Mouse (Mus musculus) myocyte (in vitro differentiated cells): ENCODE measurements around the gene Shank2. TPM values are rescaled to one million over a fixed set of nuclear protein-coding genes. Genes with fewer than 3 reads are reported as not detected.

Experiments used
- H3K27me3 ChIP-seq: one replicate; pipeline ENCODE4 v1.6.1; 2011; ENCODE audit not compliant: control insufficient read depth, insufficient read depth, insufficient read length
- H3K36me3 ChIP-seq: one replicate; pipeline ENCODE4 v1.6.1; 2011; ENCODE audit not compliant: control insufficient read depth, insufficient read depth
- H3K4me2 ChIP-seq: one replicate; pipeline ENCODE4 v1.6.1; 2011; ENCODE audit warnings: low read depth, control low read depth
- H3K4me3 ChIP-seq: one replicate; pipeline ENCODE4 v1.5.1; 2011; ENCODE audit warnings: mild to moderate bottlenecking, control low read depth, moderate library complexity
- H3K79me2 ChIP-seq: one replicate; pipeline ENCODE4 v1.6.1; 2011; ENCODE audit not compliant: control insufficient read depth, insufficient read depth
- H3ac ChIP-seq: one replicate; pipeline ENCODE4 v1.6.1; 2011; ENCODE audit not compliant: control insufficient read depth, insufficient read length
- CEBPB ChIP-seq: IDR thresholded peaks from 2 replicates; pipeline ENCODE4 v1.6.1; 2011; ENCODE audit warnings: mild to moderate bottlenecking, moderate library complexity; ENCODE audit not compliant: poor library complexity, insufficient read depth, severe bottlenecking
- E2F4 ChIP-seq: IDR thresholded peaks from one replicate; pipeline ENCODE4 v1.6.1; 2011; ENCODE audit warnings: mild to moderate bottlenecking, control low read depth, moderate library complexity; ENCODE audit not compliant: insufficient read depth
- MAX ChIP-seq: IDR thresholded peaks from one replicate; pipeline ENCODE4 v1.6.1; 2011; ENCODE audit warnings: low read depth, mild to moderate bottlenecking, control low read depth
- MYOD1 ChIP-seq, 3 experiments: IDR thresholded peaks; one replicate each; pipeline ENCODE4 v1.6.1; 2011; ENCODE audit warnings: control low read depth in 2 of 3, low read depth in 2 of 3, mild to moderate bottlenecking in 2 of 3, moderate library complexity in 1 of 3; ENCODE audit not compliant: insufficient read length in 2 of 3, control insufficient read depth in 1 of 3
- MYOG ChIP-seq, 3 experiments: IDR thresholded peaks; one replicate each; pipeline ENCODE4 v1.6.1; 2011; ENCODE audit warnings: control low read depth in 2 of 3, low read depth in 2 of 3, mild to moderate bottlenecking in 2 of 3; ENCODE audit not compliant: insufficient read length in 2 of 3, control insufficient read depth in 1 of 3, insufficient read depth in 1 of 3
- POLR2A ChIP-seq: IDR thresholded peaks from one replicate; pipeline ENCODE4 v1.6.1; 2011; ENCODE audit warnings: low read depth, mild to moderate bottlenecking, control low read depth, moderate library complexity; ENCODE audit not compliant: insufficient read length
- POLR2AphosphoS2 ChIP-seq: IDR thresholded peaks from one replicate; pipeline ENCODE4 v1.6.1; 2011; ENCODE audit warnings: low read depth, control low read depth; ENCODE audit not compliant: insufficient read length
- REST ChIP-seq: IDR thresholded peaks from one replicate; pipeline ENCODE4 v1.6.1; 2011; ENCODE audit warnings: mild to moderate bottlenecking, control low read depth, moderate library complexity; ENCODE audit not compliant: insufficient read depth, insufficient read length
- SRF ChIP-seq: IDR thresholded peaks from one replicate; pipeline ENCODE4 v1.6.1; 2011; ENCODE audit warnings: low read depth; ENCODE audit not compliant: control insufficient read depth, insufficient read length
- TCF12 ChIP-seq: IDR thresholded peaks from one replicate; pipeline ENCODE4 v1.6.1; 2011; ENCODE audit warnings: mild to moderate bottlenecking, control low read depth; ENCODE audit not compliant: poor library complexity, insufficient read depth, severe bottlenecking
- TCF3 ChIP-seq: IDR thresholded peaks from one replicate; pipeline ENCODE4 v1.6.1; 2011; ENCODE audit warnings: low read depth, control low read depth; ENCODE audit not compliant: insufficient read length
- USF1 ChIP-seq: IDR thresholded peaks from one replicate; pipeline ENCODE4 v1.6.1; 2011; ENCODE audit warnings: low read depth, mild to moderate bottlenecking, control low read depth, moderate library complexity
- polyA plus RNA-seq: library from polyadenylated mRNA; unstranded; fragments of >200 nt; fragmentation: generic; extraction: Trizol; gene quantifications from one replicate; pipeline ENCODE4 v1.2.1, GENCODE M21; 2012; ENCODE audit warnings: missing spikeins

The Shank2 gene
- polyA plus RNA-seq, 1 experiment, result 0.07 TPM

DNA sequence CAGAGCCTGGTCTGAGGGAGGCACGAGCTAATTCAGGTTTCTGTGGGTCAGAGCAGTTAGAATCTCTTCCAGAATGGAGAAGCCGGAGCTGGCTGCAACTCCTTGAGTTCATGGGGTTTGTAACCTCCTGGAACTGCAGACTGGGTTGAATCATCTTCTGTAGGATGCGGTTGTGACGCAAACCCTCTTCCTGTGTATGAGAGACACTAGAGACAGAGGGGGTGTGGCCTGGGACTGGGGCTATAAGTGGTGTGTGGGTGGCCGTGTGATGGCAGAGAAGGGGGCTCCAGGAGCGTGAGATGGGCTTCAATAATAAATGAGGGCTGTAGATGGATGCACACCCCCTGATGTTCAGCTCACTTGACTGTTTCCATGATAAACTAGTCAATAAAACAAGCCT is 286.3 kb downstream of the Shank2 start:
- no peak overlapping the region for H3K4me3 ChIP-seq
- no peak for TF ChIP-seq MYOD1 (IDR thresholded peaks at IDR 0.05; ENCODE audit: control insufficient read depth in 1 of 3, insufficient read length in 2 of 3, low read depth in 2 of 3)
- no peaks in the 10 kb centered on the region for H3K36me3 ChIP-seq
- H3K27me3 ChIP-seq, result peaks cover 20% of the 10 kb centered on the region
- no peak overlapping the region for H3K4me2 ChIP-seq
- no peak overlapping the region for H3ac ChIP-seq
- no peaks in the 10 kb centered on the region for H3K79me2 ChIP-seq

DNA sequence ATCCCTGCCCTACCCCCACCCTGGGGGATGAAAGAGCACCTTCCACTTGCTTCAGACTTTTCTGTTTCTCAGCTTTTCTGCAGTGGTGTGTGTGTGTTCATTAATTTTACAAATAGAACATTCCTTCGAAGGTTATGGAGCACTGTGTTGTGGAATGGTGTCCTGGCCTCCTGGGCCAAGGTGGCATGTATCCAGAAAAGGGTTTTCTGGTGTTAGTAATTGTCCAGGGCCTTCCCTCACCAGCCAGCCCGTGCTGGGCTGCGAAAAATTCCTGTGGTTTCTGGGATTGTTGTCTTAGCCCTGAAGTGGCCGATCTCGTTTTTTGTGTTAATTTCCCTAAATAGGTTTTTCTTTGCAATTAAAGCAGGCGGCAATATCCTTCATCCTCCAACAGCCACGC is 289.8 kb downstream of the Shank2 start:
- no peaks in the 10 kb centered on the region for H3K79me2 ChIP-seq
- TF ChIP-seq USF1 (no peak), MAX (no peak), TCF12 (no peak), E2F4 (no peak), REST (no peak), MYOD1 (IDR thresholded peaks at IDR 0.05; ENCODE audit: control insufficient read depth in 1 of 3, insufficient read length in 2 of 3, low read depth in 2 of 3) (no peak), SRF (no peak), TCF3 (no peak)
- no peak overlapping the region for H3ac ChIP-seq
- H3K36me3 ChIP-seq, result no peaks in the 10 kb centered on the region
- no peak overlapping the region for H3K4me3 ChIP-seq
- no peak overlapping the region for H3K4me2 ChIP-seq
- H3K27me3 ChIP-seq, result no peaks in the 10 kb centered on the region

DNA sequence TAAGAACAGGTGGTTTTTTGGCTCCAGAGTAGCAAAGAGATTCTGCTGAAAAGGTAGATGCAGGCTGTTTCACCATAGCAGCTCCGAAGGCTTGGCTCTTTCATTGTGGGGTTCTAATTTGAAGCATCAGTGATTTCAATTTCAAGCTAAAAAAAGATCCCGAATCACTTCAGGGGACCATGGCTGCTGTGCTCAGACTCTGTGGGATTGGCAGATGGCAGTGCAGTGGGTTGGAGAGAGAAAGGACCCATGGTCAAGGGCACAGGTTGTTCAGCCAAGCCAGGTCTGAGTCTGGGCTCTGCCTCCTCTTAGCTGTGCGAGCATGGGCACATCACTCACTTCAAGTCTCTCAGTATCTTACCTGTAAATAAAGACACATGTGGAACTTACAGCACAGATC is 291.9 kb downstream of the Shank2 start:
- no peak overlapping the region for H3K4me3 ChIP-seq
- H3K4me2 ChIP-seq, result no peak overlapping the region
- no peaks in the 10 kb centered on the region for H3K79me2 ChIP-seq
- no peak for TF ChIP-seq E2F4
- TF ChIP-seq POLR2A, result no peak
- no peak for TF ChIP-seq MAX
- TF ChIP-seq MYOD1 (IDR thresholded peaks at IDR 0.05; ENCODE audit: control insufficient read depth in 1 of 3, insufficient read length in 2 of 3, low read depth in 2 of 3), result no peak
- no peak for TF ChIP-seq CEBPB
- no peak for TF ChIP-seq MYOG (IDR thresholded peaks at IDR 0.05; ENCODE audit: control insufficient read depth in 1 of 3, insufficient read depth in 1 of 3, insufficient read length in 2 of 3, low read depth in 2 of 3)
- TF ChIP-seq SRF, result no peak
- TF ChIP-seq REST, result no peak
- TF ChIP-seq POLR2AphosphoS2, result no peak
- no peak for TF ChIP-seq TCF12
- H3K27me3 ChIP-seq, result no peaks in the 10 kb centered on the region
- H3K36me3 ChIP-seq, result no peaks in the 10 kb centered on the region
- no peak overlapping the region for H3ac ChIP-seq

DNA sequence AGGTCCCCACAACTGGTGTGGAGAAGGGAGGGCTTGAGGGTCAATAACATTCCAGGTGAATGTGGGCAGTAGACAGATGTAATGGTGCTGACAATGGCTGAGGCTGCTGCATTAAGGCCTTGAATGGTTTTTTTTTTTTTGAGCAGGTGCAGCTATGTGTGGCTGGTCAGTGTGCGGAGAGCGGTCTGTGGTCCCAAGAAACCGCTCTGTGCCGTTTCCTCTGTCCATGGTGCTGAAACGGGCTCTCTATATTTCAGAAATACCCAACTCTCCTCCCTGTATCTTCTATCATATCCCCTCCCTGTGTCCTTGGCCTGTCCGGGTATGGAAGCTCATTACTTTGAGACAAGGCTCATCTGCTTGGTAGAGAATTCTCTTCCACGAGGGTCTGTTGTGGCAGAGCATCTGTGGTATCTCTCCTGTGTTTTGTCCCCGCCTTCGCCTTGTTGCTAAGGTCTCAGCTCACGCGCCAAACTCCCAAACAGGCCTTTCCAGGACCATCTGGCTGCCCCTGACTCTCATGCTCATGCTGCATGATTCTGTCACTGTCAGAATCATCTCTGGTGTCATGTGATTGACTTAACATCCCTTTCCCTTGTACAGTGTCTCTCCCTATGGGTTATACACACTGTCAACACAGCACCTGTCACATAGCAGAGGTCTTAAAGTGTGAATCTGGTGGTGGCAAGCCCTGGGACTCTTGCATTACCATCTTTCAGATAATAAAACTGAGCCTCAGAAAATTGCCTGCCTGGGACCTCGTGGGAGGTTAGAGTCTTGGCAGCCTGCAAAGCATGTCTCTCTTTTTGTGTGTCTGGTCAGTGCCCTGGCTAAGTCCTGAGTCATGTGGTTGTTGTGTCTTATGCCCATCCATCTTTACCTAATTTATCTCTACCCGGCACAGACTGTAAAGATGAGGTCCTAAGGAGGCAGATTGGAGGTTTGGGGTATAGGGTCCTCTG is 292.8 kb downstream of the Shank2 start:
- Histone ChIP-seq H3K36me3 (no peaks in the 10 kb centered on the region), H3K4me2 (no peak overlapping the region), H3ac (no peak overlapping the region), H3K79me2 (no peaks in the 10 kb centered on the region), H3K27me3 (no peaks in the 10 kb centered on the region), H3K4me3 (no peak overlapping the region)
- TF ChIP-seq POLR2AphosphoS2 (no peak), REST (peak; percentile 81), SRF (no peak)

DNA sequence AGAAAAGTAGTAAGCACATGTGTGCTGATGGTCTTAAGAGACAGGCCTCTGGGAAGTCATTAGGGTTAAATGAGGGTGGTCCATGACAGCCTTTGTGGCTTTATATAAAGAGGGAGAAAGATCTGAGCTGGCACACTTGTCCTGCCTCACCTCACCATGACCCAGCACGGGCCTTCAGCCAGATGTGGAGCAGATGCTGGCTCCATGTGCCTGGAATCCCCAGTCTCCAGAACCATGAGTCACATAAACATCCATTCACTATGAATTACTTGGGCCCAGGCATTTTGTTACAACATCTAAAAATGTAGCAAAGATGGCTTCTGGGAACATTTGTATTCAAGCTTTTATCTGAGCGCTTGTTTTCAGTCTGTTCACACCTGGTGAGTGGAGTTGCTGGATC is 297.6 kb downstream of the Shank2 start:
- no peak for TF ChIP-seq TCF3
- no peak for TF ChIP-seq REST
- TF ChIP-seq USF1, result no peak
- TF ChIP-seq CEBPB, result no peak
- no peak for TF ChIP-seq MYOG (IDR thresholded peaks at IDR 0.05; ENCODE audit: control insufficient read depth in 1 of 3, insufficient read depth in 1 of 3, insufficient read length in 2 of 3, low read depth in 2 of 3)
- TF ChIP-seq SRF, result no peak
- TF ChIP-seq TCF12, result no peak
- TF ChIP-seq MYOD1 (IDR thresholded peaks at IDR 0.05; ENCODE audit: control insufficient read depth in 1 of 3, insufficient read length in 2 of 3, low read depth in 2 of 3), result no peak
- Histone ChIP-seq H3K36me3 (no peaks in the 10 kb centered on the region), H3ac (no peak overlapping the region), H3K79me2 (no peaks in the 10 kb centered on the region), H3K4me3 (no peak overlapping the region), H3K27me3 (no peaks in the 10 kb centered on the region), H3K4me2 (no peak overlapping the region)
